Mouse (Mus musculus) hindbrain, embryonic 12.5 days (tissue): ENCODE results near the gene Ccdc60. TPM values are rescaled to one million over a fixed set of nuclear protein-coding genes. Genes with fewer than 3 reads are reported as not detected.
A peak's percentile ranks its signal among the peaks of the same experiment; 100 is the strongest.

ENCODE experiments used
- ATAC-seq: fragments of 200-750 bp; cut with Nextera tagmentation; 2 replicates; pipeline ENCODE4 v1.8.0; 2017; ENCODE audit warnings: moderate TSS enrichment; ENCODE audit not compliant: low FRiP score
- H3K27ac ChIP-seq: fragments of 300-500 bp; sonication (generic); 2 replicates; pipeline ENCODE4 v1.5.1; 2016; ENCODE audit warnings: mild to moderate bottlenecking
- H3K27me3 ChIP-seq: fragments of 300-500 bp; sonication (generic); 2 replicates; pipeline ENCODE4 v1.6.1; 2016; ENCODE audit warnings: mild to moderate bottlenecking
- H3K36me3 ChIP-seq: fragments of 300-500 bp; sonication (generic); 2 replicates; pipeline ENCODE4 v1.6.1; 2016; ENCODE audit warnings: mild to moderate bottlenecking
- H3K4me1 ChIP-seq: fragments of 300-500 bp; sonication (generic); 2 replicates; pipeline ENCODE4 v1.6.1; 2016
- H3K4me2 ChIP-seq: fragments of 300-500 bp; sonication (generic); replicated peaks from 2 replicates; pipeline ENCODE4 v1.6.1; 2016; ENCODE audit warnings: mild to moderate bottlenecking
- H3K4me3 ChIP-seq: fragments of 300-500 bp; sonication (generic); 2 replicates; pipeline ENCODE4 v1.5.1; 2016; ENCODE audit warnings: mild to moderate bottlenecking
- H3K9ac ChIP-seq: fragments of 300-500 bp; sonication (generic); 2 replicates; pipeline ENCODE4 v1.6.1; 2016; ENCODE audit warnings: mild to moderate bottlenecking, moderate library complexity
- H3K9me3 ChIP-seq: fragments of 300-500 bp; sonication (generic); replicated peaks from 2 replicates; pipeline ENCODE4 v1.6.1; 2016; ENCODE audit warnings: mild to moderate bottlenecking
- WGBS: fragments of 180-500 bp; shearing (Covaris S2); methylation state at CpG from one replicate; pipeline ENCODE4 v1.1.7; 2016; 5-methylcytosine and 5-hydroxymethylcytosine counted together
- polyA plus RNA-seq: library from polyadenylated mRNA; unstranded; fragments of >200 nt; fragmentation: Nextera tagmentation; extraction: Ambion mirVana; gene quantifications from 2 replicates; pipeline ENCODE4 v1.2.1, GENCODE M21; 2016

Gene Ccdc60
- polyA plus RNA-seq, 1 experiment from 2014 or later: 2.4 TPM

DNA sequence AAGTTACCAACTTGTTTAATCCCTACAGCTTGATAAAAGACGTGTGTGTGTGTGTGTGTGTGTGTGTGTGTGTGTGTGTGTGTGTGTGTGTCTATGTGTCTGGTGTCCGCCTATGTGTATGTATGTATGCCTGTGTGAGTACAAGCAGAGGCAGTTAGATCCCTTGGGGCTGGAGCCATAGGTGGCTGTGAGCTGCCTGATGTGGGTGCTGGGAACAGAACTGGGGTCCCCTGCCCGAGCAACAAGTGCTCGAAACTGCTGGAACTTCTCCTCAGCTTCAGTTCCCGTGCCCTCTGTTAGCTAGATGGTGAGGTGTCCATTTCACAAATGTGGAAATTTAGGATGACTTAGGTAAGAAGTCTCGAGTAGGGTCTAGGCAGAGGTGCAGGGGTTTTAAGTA, 204.6 kb downstream of the Ccdc60 start:
- no peak overlapping the region for H3K4me2 ChIP-seq
- peaks cover 23% of the 10 kb centered on the region for H3K27me3 ChIP-seq
- no peaks in the 10 kb centered on the region for H3K4me1 ChIP-seq
- H3K27ac ChIP-seq: no peak overlapping the region
- H3K4me3 ChIP-seq: no peak overlapping the region
- 93% methylated on average over 6 of the region's 6 CpGs for WGBS
- no peak for ATAC-seq
- H3K9me3 ChIP-seq: no peaks in the 10 kb centered on the region
- H3K9ac ChIP-seq: no peak overlapping the region
- no peaks in the 10 kb centered on the region for H3K36me3 ChIP-seq

DNA sequence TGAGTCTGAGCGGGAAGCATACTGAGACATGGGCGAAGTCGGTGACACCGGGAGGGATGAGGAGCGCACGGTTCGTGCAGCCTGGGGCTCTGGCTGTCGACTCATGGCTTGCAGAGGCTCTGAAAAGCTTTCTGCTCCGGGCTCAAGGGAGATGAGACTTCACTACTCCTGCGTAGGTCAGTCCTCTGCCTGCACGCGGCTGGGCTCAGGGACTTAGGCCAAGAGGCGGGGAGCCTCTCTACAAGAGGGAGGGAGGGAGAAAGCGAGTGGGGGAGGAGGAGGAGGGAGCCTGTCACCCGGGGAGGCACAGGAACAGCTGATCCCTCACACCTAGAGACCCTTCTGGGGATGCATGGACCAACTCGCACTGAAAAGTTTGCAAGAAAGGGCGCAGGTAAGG, 205.7 kb downstream of the Ccdc60 start, which contains the start of gene Tmem233:
Tmem233 (minus strand) TSS at position 164 of the 400 bp plus-strand sequence.
- Histone ChIP-seq H3K4me3 (no peak within 1 kb of the TSS), H3K4me1 (no peaks in the 10 kb centered on the region), H3K27ac (no peak within 1 kb of the TSS), H3K9me3 (no peaks in the 10 kb centered on the region), H3K9ac (no peak within 1 kb of the TSS), H3K4me2 (peak within 1 kb of the TSS; percentile 19; the same call in 1 of the 2 replicates), H3K36me3 (no peaks in the 10 kb centered on the region), H3K27me3 (peaks cover 23% of the 10 kb centered on the region)
- no peak for ATAC-seq
- 19% methylated on average over 17 of the region's 17 CpGs for WGBS

DNA sequence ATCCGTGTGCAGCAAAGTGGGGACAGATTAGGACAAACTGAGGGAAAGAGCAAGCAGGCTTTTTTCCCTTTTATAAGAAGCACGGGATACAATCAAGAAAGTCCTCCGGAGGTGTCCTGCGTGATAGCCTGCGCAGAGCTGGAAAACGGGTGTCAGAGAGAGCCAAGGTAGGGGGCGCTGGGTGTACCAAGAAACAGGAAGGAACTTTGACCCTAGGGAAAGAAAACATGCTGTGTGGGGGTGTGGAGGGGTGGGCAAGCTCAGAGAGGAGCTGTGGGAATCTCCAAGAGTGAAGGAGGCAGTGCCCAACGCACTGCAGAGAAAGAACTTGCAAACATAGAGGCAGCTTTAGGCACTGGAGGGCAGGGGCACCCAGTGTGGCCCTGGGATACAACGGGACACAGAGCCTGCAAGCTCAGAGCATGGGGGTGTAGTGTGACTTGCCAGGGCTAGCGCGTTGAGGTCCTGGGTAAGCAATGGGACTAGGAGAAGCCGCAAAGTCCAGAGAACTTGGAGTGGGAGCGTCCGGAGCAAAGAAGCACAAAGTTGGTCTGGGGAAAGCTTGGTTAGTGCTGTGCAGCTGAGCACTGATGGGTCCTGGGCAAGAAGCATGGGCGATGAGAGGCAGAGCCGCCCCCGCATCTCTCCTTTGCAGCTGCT, 206.4 kb downstream of the Ccdc60 start:
- WGBS: 41% methylated on average over 17 of the region's 17 CpGs

DNA sequence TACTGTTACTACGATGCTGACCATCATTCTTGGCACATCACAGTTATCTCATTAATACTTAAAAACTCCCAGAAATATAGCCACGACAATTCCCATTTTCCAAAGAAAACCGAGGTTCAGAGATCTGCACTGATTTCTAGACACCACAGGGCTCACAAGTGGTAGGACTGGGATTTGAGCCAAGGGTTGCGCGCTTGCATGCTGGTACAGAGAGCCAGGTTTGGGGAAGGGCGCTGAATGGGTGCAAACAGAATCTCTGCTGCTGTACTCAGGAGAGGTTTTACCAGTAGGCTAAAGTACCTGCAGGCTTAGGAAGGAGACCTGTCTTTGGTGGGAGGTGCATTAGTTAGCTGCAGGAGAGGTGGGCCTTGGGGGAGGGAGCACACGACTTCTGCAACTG, 207.2 kb downstream of the Ccdc60 start:
- ATAC-seq: no peak

More for the DNA sequence above, 206.4 kb downstream of the Ccdc60 start:
- no peak overlapping the region for H3K9ac ChIP-seq
- no peak for ATAC-seq
- H3K27ac ChIP-seq: no peak overlapping the region
- H3K27me3 ChIP-seq: peaks cover 23% of the 10 kb centered on the region
- no peaks in the 10 kb centered on the region for H3K4me1 ChIP-seq
- H3K4me2 ChIP-seq: no peak overlapping the region; the same call in 1 of the 2 replicates
- no peak overlapping the region for H3K4me3 ChIP-seq
- no peaks in the 10 kb centered on the region for H3K36me3 ChIP-seq
- H3K9me3 ChIP-seq: no peaks in the 10 kb centered on the region

DNA sequence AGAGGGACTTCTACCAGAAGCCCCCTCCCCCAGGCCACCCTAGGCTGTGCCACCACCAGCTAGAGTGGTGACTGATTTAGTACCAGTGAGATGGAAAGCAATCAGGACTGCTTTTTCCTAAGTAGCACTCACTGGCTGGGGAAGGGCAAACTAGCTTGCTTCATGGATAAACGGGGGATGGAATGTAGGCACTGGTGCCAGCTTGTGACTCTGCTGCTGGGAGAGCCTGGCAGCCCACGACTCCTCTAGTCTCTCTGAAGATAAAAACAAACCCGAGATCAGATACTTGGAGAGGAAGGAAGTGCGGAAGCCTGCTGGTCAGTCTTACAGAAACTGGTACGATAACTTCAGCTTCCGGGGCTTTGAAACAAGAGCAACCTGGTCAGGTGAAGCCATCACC, 208.0 kb downstream of the Ccdc60 start:
- Histone ChIP-seq H3K9me3 (no peaks in the 10 kb centered on the region), H3K4me1 (no peaks in the 10 kb centered on the region), H3K4me3 (no peak overlapping the region), H3K27ac (no peak overlapping the region), H3K27me3 (peaks cover 23% of the 10 kb centered on the region), H3K9ac (no peak overlapping the region), H3K36me3 (no peaks in the 10 kb centered on the region), H3K4me2 (no peak overlapping the region)
- 66% methylated on average over 6 of the region's 6 CpGs for WGBS
- no peak for ATAC-seq

More for the DNA sequence above, 207.2 kb downstream of the Ccdc60 start:
- no peak overlapping the region for H3K4me2 ChIP-seq
- H3K4me1 ChIP-seq: no peaks in the 10 kb centered on the region
- no peak overlapping the region for H3K4me3 ChIP-seq
- no peaks in the 10 kb centered on the region for H3K36me3 ChIP-seq
- WGBS: 80% methylated on average over 7 of the region's 7 CpGs
- H3K9me3 ChIP-seq: no peaks in the 10 kb centered on the region
- no peak overlapping the region for H3K27ac ChIP-seq
- H3K27me3 ChIP-seq: peaks cover 23% of the 10 kb centered on the region
- no peak overlapping the region for H3K9ac ChIP-seq

Other genes with a start within 250 kb of the Ccdc60 start
- gene Tmem233, start 205.7 kb downstream of the Ccdc60 start, polyA plus RNA-seq: not detected in 2 replicates
- 5.9 and 6.9 TPM in 2 replicates for gene Hspb8, start 133.9 kb upstream of the Ccdc60 start, polyA plus RNA-seq